Mouse (Mus musculus): ENCODE measurements around the gene Grb7. TPM values are rescaled to one million over a fixed set of nuclear protein-coding genes. Genes with fewer than 3 reads are reported as not detected.

Gene Grb7
- polyA plus RNA-seq, 1 experiment from 2014 or later = 0.50 TPM

DNA sequence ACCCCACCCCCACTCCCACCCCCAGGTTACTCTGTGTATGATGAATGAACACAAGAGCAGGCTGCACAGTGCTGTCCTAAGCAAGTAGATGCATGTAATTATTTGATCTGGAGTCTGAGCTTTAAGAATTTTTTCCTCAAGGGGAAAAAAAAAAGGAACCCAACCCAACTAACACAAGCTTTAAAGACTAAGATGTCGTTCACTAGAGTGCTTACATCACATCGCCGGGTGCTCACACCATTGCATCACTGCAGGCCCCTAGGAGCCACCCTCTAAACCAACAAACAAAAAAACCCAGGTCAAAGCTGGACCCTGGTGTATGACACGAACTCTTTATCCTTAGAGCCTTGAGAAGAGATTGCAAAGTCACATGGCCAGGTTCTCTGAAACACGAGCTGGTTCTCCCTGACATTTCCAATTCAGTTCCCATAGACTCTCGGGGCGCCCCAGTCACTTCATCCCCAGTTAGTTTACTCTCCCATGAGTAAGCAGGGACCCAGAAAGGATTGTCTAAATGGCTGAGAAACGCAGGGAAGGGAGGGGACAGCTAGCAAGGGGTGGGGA, 27.8 kb downstream of the Grb7 start:
- Histone ChIP-seq H3K4me1 (ENCODE audit: control insufficient read depth in 2 of 2, insufficient read depth in 2 of 2, low read length in 2 of 2) (no peaks in the 10 kb centered on the region; a peak in 1 of 4 replicates), H3K27ac (replicated peaks in 1 of 2; ENCODE audit: control insufficient read depth in 1 of 2, insufficient read depth in 1 of 2, low read depth in 2 of 2, low read length in 2 of 2) (no peak overlapping the region), H3K9ac (ENCODE audit: low read length) (no peak overlapping the region), H3K4me2 (ENCODE audit: low read length) (no peak overlapping the region), H3K36me3 (ENCODE audit: control insufficient read depth, insufficient read depth, low read length) (no peaks in the 10 kb centered on the region), H3K27me3 (ENCODE audit: control insufficient read depth, insufficient read depth, low read length) (0 out of 2 replicates have a peak, but pooled peaks cover 3% of the 10 kb centered on the region), H3K9me3 (ENCODE audit: control insufficient read depth, low read length) (no peaks in the 10 kb centered on the region), H3K4me3 (ENCODE audit: control insufficient read depth in 1 of 2, insufficient read depth in 1 of 2, low read depth in 1 of 2, low read length in 2 of 2) (no peak overlapping the region)
- 58% methylated on average over 8 of the region's 8 CpGs for WGBS
- ATAC-seq (ENCODE audit: insufficient number of reproducible peaks, insufficient read depth, low FRiP score, low read depth) = no peak

DNA sequence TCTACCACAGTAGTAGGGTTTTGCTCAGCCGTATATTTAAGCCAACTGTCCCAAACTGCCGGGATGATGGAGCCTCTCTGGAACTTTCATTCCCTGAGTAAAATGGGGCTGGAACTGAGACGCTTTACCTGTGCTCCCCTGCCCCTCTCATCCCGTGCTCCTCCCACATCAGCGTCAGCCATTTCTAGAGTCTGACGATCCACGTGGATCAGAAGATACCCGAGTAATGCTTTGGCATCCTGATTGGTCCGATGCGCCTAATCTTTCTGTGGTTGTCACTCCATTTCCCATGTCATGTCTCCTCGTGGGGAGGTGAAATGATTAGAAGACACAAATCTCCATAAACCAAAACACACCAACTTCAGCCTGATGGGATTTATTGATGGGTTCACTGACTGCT, 28.8 kb downstream of the Grb7 start:
- WGBS = 83% methylated on average over 11 of the region's 11 CpGs
- no peaks in the 10 kb centered on the region for H3K9me3 ChIP-seq (ENCODE audit: control insufficient read depth, low read length)
- ATAC-seq (ENCODE audit: insufficient number of reproducible peaks, insufficient read depth, low FRiP score, low read depth) = no peak

DNA sequence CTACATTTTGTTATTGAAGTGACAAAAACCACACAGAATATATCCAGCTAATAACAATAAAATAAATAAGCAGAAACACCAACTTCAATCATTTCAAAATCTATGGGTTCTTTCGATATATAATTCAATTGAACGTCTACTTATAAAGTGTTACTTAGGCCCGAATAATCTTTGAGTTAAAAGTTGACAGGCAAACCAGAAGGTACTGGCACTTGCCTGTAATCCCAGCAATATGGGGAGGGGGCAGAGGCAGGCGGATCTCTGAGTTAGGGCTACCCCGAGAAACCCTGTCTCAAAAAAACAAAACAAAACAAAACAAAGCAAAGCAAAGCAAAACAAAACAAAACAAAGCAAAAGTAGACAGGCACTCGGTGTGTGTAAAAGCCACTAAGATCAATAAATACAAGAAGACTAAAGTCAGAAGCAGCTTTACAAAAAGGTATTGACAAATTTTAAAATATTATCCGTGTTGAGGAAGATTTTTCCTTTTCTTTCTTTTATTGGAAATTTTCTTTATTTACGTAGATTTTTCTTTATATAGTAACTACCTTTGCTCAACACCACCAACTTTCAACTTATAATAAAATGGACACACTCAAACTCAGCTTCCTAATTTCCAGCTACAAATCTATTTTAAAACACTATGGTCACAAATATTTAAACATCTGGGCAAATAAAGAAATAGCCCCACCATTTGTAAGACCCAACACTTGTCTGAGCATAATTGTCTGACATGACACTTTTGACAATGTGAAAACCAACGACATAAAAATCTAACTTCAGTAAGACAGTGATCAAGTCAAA, 29.6 kb downstream of the Grb7 start:
- Histone ChIP-seq H3K4me3 (ENCODE audit: control insufficient read depth in 1 of 2, insufficient read depth in 1 of 2, low read depth in 1 of 2, low read length in 2 of 2) (no peak overlapping the region), H3K36me3 (ENCODE audit: control insufficient read depth, insufficient read depth, low read length) (no peaks in the 10 kb centered on the region), H3K27me3 (ENCODE audit: control insufficient read depth, insufficient read depth, low read length) (0 out of 2 replicates have a peak, but pooled peaks cover 2% of the 10 kb centered on the region), H3K4me1 (ENCODE audit: control insufficient read depth in 2 of 2, insufficient read depth in 2 of 2, low read length in 2 of 2) (peaks cover 0 to 7% of the 10 kb centered on the region in 2 experiments; a peak in 2 of 4 replicates), H3K9ac (ENCODE audit: low read length) (no peak overlapping the region), H3K9me3 (ENCODE audit: control insufficient read depth, low read length) (no peaks in the 10 kb centered on the region), H3K4me2 (ENCODE audit: low read length) (no peak overlapping the region), H3K27ac (replicated peaks in 1 of 2; ENCODE audit: control insufficient read depth in 1 of 2, insufficient read depth in 1 of 2, low read depth in 2 of 2, low read length in 2 of 2) (no peak overlapping the region)
- 84% methylated on average over 9 of the region's 9 CpGs for WGBS
- no peak for ATAC-seq (ENCODE audit: insufficient number of reproducible peaks, insufficient read depth, low FRiP score, low read depth)

More for the DNA sequence above, 28.8 kb downstream of the Grb7 start:
- no peak overlapping the region for H3K4me3 ChIP-seq (ENCODE audit: control insufficient read depth in 1 of 2, insufficient read depth in 1 of 2, low read depth in 1 of 2, low read length in 2 of 2)
- no peak overlapping the region for H3K27ac ChIP-seq (replicated peaks in 1 of 2; ENCODE audit: control insufficient read depth in 1 of 2, insufficient read depth in 1 of 2, low read depth in 2 of 2, low read length in 2 of 2)
- peaks cover 0 to 4% of the 10 kb centered on the region in 2 experiments; a peak in 2 of 4 replicates for H3K4me1 ChIP-seq (ENCODE audit: control insufficient read depth in 2 of 2, insufficient read depth in 2 of 2, low read length in 2 of 2)
- no peaks in the 10 kb centered on the region for H3K36me3 ChIP-seq (ENCODE audit: control insufficient read depth, insufficient read depth, low read length)
- H3K4me2 ChIP-seq (ENCODE audit: low read length) = no peak overlapping the region
- H3K27me3 ChIP-seq (ENCODE audit: control insufficient read depth, insufficient read depth, low read length) = 0 out of 2 replicates have a peak, but pooled peaks cover 3% of the 10 kb centered on the region
- H3K9ac ChIP-seq (ENCODE audit: low read length) = no peak overlapping the region

DNA sequence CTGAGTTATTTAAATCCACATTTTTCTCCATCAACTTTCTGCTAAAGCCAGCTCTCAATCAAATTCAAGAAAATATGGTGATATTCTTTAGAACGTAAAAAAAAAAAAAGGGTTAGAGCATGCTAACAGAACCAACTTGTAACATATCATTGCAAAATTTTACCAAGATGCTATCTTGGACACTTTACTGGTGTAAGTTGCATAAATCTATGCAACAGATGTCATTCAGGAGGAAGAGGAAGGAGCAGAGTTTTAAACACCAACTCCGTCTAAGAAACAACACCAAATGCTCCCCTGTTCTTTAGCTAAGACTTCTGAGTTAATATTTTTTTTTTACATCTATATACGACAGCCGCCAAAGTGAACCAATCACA, 30.2 kb downstream of the Grb7 start:
- ATAC-seq (ENCODE audit: insufficient number of reproducible peaks, insufficient read depth, low FRiP score, low read depth) = no peak
- WGBS = 53% methylated on average over 4 of the region's 4 CpGs
- no peaks in the 10 kb centered on the region for H3K36me3 ChIP-seq (ENCODE audit: control insufficient read depth, insufficient read depth, low read length)

DNA sequence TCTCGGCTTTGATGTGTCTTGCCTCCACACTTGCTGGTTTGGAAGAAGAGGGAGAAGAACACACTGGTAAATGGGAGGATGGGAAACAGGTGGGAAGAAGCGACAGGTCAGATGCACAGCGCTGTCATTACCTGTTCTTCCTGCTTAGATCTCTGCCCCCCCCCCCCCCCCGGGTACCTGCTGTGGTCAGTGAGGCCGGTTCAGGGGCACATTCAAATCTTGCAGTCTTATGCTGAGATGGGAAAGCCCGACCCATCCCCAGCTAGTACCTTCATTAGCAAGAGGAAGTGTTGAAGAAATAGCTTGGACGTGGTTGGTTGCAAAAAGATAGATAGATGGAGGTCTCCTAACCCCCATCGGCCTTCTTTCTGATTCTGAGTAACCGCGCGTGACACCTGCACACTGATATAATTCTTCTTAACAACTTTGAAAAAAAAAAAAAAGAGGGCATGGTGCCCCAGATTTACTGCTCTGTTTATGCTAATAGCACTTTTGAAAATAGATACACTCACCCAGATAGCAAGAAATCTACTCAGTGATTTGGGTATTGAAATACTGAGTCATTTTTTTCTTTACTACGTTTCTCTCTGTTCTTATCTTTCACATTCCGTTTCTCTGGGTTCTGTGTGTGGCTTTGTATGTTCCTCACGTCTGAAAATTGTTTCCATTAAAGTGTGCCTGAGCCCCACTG, 31.0 kb downstream of the Grb7 start:
- 59% methylated on average over 14 of the region's 14 CpGs for WGBS
- Histone ChIP-seq H3K27me3 (ENCODE audit: control insufficient read depth, insufficient read depth, low read length) (no peaks in the 10 kb centered on the region), H3K4me3 (ENCODE audit: control insufficient read depth in 1 of 2, insufficient read depth in 1 of 2, low read depth in 1 of 2, low read length in 2 of 2) (no peak overlapping the region), H3K4me1 (ENCODE audit: control insufficient read depth in 2 of 2, insufficient read depth in 2 of 2, low read length in 2 of 2) (peaks cover 0 to 7% of the 10 kb centered on the region in 2 experiments; a peak in 2 of 4 replicates), H3K9ac (ENCODE audit: low read length) (no peak overlapping the region), H3K27ac (replicated peaks in 1 of 2; ENCODE audit: control insufficient read depth in 1 of 2, insufficient read depth in 1 of 2, low read depth in 2 of 2, low read length in 2 of 2) (no peak overlapping the region), H3K9me3 (ENCODE audit: control insufficient read depth, low read length) (no peaks in the 10 kb centered on the region), H3K36me3 (ENCODE audit: control insufficient read depth, insufficient read depth, low read length) (no peaks in the 10 kb centered on the region), H3K4me2 (ENCODE audit: low read length) (no peak overlapping the region)
- no peak for ATAC-seq (ENCODE audit: insufficient number of reproducible peaks, insufficient read depth, low FRiP score, low read depth)

More for the DNA sequence above, 30.2 kb downstream of the Grb7 start:
- Histone ChIP-seq H3K9ac (ENCODE audit: low read length) (no peak overlapping the region), H3K27ac (replicated peaks in 1 of 2; ENCODE audit: control insufficient read depth in 1 of 2, insufficient read depth in 1 of 2, low read depth in 2 of 2, low read length in 2 of 2) (no peak overlapping the region), H3K27me3 (ENCODE audit: control insufficient read depth, insufficient read depth, low read length) (no peaks in the 10 kb centered on the region), H3K9me3 (ENCODE audit: control insufficient read depth, low read length) (no peaks in the 10 kb centered on the region), H3K4me2 (ENCODE audit: low read length) (no peak overlapping the region), H3K4me1 (ENCODE audit: control insufficient read depth in 2 of 2, insufficient read depth in 2 of 2, low read length in 2 of 2) (peaks cover 0 to 7% of the 10 kb centered on the region in 2 experiments; a peak in 2 of 4 replicates), H3K4me3 (ENCODE audit: control insufficient read depth in 1 of 2, insufficient read depth in 1 of 2, low read depth in 1 of 2, low read length in 2 of 2) (no peak overlapping the region)

DNA sequence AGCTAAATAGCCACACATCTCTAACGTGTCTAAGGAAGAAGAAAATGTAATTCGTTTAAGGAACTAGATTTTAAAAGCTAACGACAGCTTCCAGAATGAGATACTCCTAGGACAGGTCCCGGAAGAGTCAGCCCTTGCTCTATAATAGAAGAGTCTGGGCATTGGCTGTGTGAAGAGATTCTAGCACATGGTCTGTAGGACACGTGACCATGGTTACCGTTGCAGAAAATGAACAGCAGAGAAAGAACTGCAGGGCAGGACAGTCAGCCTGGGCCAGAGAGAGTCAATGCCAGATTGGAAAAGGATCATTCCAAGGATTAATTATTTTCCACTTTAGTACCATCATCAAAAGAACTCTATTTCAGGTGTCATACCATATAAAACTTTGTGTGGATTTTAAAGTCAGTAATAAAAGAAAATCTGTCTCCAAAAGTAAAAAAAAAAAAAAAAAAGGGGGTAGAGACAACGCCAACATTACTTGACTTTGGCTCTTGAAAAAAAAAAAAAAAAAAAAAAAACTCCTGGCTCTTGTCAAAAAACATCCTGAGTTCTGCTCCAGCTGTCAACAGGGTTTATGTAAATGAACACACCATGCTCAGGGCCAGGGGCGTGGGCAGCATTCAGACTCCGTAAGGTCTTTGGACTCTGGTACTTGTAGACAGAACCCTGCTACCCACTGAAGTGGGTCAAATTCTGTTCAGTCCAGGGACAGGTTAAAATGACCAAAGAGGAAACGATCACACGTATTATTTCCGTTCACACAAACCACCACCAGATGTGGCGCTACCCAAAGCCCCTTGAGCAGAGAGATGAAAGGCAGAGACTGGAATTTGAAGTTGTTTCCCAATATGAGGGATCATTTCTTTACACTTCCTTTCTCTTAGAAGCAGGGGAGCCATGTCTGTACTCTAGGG, 33.1 kb downstream of the Grb7 start:
- H3K4me1 ChIP-seq (ENCODE audit: control insufficient read depth in 2 of 2, insufficient read depth in 2 of 2, low read length in 2 of 2) = peaks cover 0 to 7% of the 10 kb centered on the region in 2 experiments; a peak in 2 of 4 replicates
- no peaks in the 10 kb centered on the region for H3K36me3 ChIP-seq (ENCODE audit: control insufficient read depth, insufficient read depth, low read length)
- WGBS = 59% methylated on average over 13 of the region's 13 CpGs
- no peak overlapping the region for H3K4me3 ChIP-seq (ENCODE audit: control insufficient read depth in 1 of 2, insufficient read depth in 1 of 2, low read depth in 1 of 2, low read length in 2 of 2)
- no peak overlapping the region for H3K9ac ChIP-seq (ENCODE audit: low read length)
- no peak for ATAC-seq (ENCODE audit: insufficient number of reproducible peaks, insufficient read depth, low FRiP score, low read depth)
- H3K27ac ChIP-seq (replicated peaks in 1 of 2; ENCODE audit: control insufficient read depth in 1 of 2, insufficient read depth in 1 of 2, low read depth in 2 of 2, low read length in 2 of 2) = no peak overlapping the region
- H3K27me3 ChIP-seq (ENCODE audit: control insufficient read depth, insufficient read depth, low read length) = no peaks in the 10 kb centered on the region
- no peaks in the 10 kb centered on the region for H3K9me3 ChIP-seq (ENCODE audit: control insufficient read depth, low read length)
- no peak overlapping the region for H3K4me2 ChIP-seq (ENCODE audit: low read length)

Measured in heart, embryonic 14.5 days (tissue).